Mouse (Mus musculus): Measurements from ENCODE around the gene Jtb. TPM values are rescaled to one million over a fixed set of nuclear protein-coding genes. Genes with fewer than 3 reads are reported as not detected.

Gene Jtb
- total and polyA plus RNA-seq, 3 experiments: 103 to 107 TPM; not detected in 1

DNA sequence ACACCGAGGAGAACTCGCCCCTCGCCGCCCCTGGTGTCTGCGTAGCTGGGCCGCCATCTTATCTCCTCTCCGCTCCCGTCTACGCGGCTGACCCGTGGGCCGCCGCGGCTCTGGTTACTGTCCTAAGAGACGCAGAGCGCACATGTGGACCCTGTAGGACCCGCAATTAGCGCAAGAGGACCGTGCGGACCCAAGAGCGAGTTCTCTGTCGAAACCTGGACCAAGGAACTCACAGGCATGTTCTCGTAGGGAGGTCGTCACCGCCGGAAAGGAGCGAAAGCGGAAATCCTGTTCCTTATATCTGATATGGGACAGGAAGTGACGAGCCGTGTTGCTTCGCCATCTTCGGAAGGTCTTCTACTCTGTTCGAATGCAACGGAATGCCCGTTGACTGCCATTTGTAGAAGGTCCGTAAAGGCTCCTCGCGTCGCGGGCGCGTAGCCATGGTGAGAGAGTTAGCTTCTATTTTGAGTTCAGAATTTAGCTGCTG is 18.0 kb upstream of the Jtb start, which contains the start of the genes Rps27 and Rab13:
Rps27 (minus strand) TSS at position 275 of the 490 bp plus-strand sequence.
Rab13 (plus strand) TSS at position 319 of the 490 bp plus-strand sequence.
- H3K4me1 ChIP-seq (ENCODE audit: control insufficient read depth in 1 of 2, insufficient read depth in 2 of 2, low read length in 2 of 2): peaks cover 7 to 16% of the 10 kb centered on the region in 2 experiments; a peak in 3 of 4 replicates
- H3K9me3 ChIP-seq (replicated peaks; ENCODE audit: insufficient read depth, low read length): no peaks in the 10 kb centered on the region
- peak within 1 kb of the TSS; percentile 97 for H3K27ac ChIP-seq (ENCODE audit: control insufficient read depth, low read depth, low read length)
- no peaks in the 10 kb centered on the region for H3K27me3 ChIP-seq (ENCODE audit: control insufficient read depth in 1 of 2, insufficient read depth in 2 of 2, low read length in 2 of 2)
- peak within 1 kb of the TSS; percentile 65 to 94 for H3K4me3 ChIP-seq (ENCODE audit: control insufficient read depth in 1 of 2, insufficient read depth in 1 of 2, low read depth in 2 of 2, low read length in 2 of 2)
- H3K9ac ChIP-seq (ENCODE audit: control insufficient read depth, low read depth, low read length, poor library complexity, severe bottlenecking): peak within 1 kb of the TSS; percentile 98
- peaks cover 20% of the 10 kb centered on the region for H3K79me2 ChIP-seq (ENCODE audit: control insufficient read depth, insufficient read depth, low read length, poor library complexity)
- DNase-seq (ENCODE audit: low read depth, low spot score): peak; percentile 99
- H3K36me3 ChIP-seq (ENCODE audit: control insufficient read depth in 1 of 2, insufficient read depth in 2 of 2, low read length in 2 of 2): peaks cover 18 to 29% of the 10 kb centered on the region in 2 experiments
- TF ChIP-seq E2F4 (IDR thresholded peaks at IDR 0.05; ENCODE audit: borderline replicate concordance, low read depth, low read length) (no peak), MXI1 (IDR thresholded peaks at IDR 0.05; ENCODE audit: low read depth, low read length) (peak; percentile 91), RAD21 (IDR thresholded peaks at IDR 0.05; ENCODE audit: low read depth, low read length) (no peak), RCOR1 (IDR thresholded peaks at IDR 0.05; ENCODE audit: low read depth, low read length) (peak; percentile 86), BHLHE40 (IDR thresholded peaks at IDR 0.05; ENCODE audit: borderline replicate concordance, low read depth, low read length) (no peak), NELFE (IDR thresholded peaks at IDR 0.05; ENCODE audit: low read depth, low read length) (peak; percentile 100), CHD2 (IDR thresholded peaks at IDR 0.05; ENCODE audit: low read length) (no peak), ELF1 (IDR thresholded peaks at IDR 0.05; ENCODE audit: low read depth, low read length) (peak; percentile 98), POLR2A (IDR thresholded peaks at IDR 0.05; ENCODE audit: control insufficient read depth in 1 of 2, insufficient read depth in 1 of 2, low read depth in 1 of 2, low read length in 2 of 2, poor library complexity in 1 of 2) (peak; percentile 99 to 100), ZC3H11A (IDR thresholded peaks at IDR 0.05; ENCODE audit: low read depth, low read length) (no peak), CHD1 (IDR thresholded peaks at IDR 0.05; ENCODE audit: low read depth, low read length) (no peak), CTCF (IDR thresholded peaks at IDR 0.05 in 2 of 3, conservative IDR thresholded peaks at IDR 0.05 in 1 of 3; ENCODE audit: control insufficient read depth in 1 of 3, insufficient read depth in 1 of 3, low read depth in 2 of 3, low read length in 3 of 3, poor library complexity in 1 of 3, severe bottlenecking in 1 of 3) (no peak), HCFC1 (IDR thresholded peaks at IDR 0.05; ENCODE audit: low read depth, low read length) (peak; percentile 98), EP300 (IDR thresholded peaks at IDR 0.05; ENCODE audit: low read depth in 1 of 2, low read length in 2 of 2) (peak in 1 of 2 experiments; percentile 52; a peak in 1 of 4 replicates), MYB (IDR thresholded peaks at IDR 0.05; ENCODE audit: low read depth, low read length) (peak; percentile 81; the same call in 1 of the 2 replicates), SIN3A (IDR thresholded peaks at IDR 0.05; ENCODE audit: low read length) (peak; percentile 99), MAX (IDR thresholded peaks at IDR 0.05; ENCODE audit: low read length) (peak; percentile 17; the same call in 1 of the 2 replicates), GATA1 (IDR thresholded peaks at IDR 0.05; ENCODE audit: low read depth, low read length) (peak; percentile 83), GABPA (IDR thresholded peaks at IDR 0.05; ENCODE audit: low read depth, low read length) (no peak), KAT2A (conservative IDR thresholded peaks at IDR 0.05; ENCODE audit: low read depth, low read length) (peak; percentile 91), MAFK (IDR thresholded peaks at IDR 0.05; ENCODE audit: borderline replicate concordance, low read depth, low read length) (no peak), MEF2A (IDR thresholded peaks at IDR 0.05; ENCODE audit: extremely low read depth, insufficient replicate concordance, low read depth, low read length, poor library complexity, severe bottlenecking) (no peak), ETS1 (IDR thresholded peaks at IDR 0.05; ENCODE audit: low read depth, low read length) (peak; percentile 56; the same call in 1 of the 2 replicates), TBP (IDR thresholded peaks at IDR 0.05; ENCODE audit: low read depth, low read length) (peak; percentile 99), ZNF384 (IDR thresholded peaks at IDR 0.05; ENCODE audit: low read depth, low read length) (no peak), TAL1 (IDR thresholded peaks at IDR 0.05; ENCODE audit: low read length) (no peak), JUND (IDR thresholded peaks at IDR 0.05; ENCODE audit: low read depth, low read length) (no peak), ZKSCAN1 (IDR thresholded peaks at IDR 0.05; ENCODE audit: low read depth, low read length) (no peak), POLR2AphosphoS2 (IDR thresholded peaks at IDR 0.05; ENCODE audit: low read length) (peak; percentile 100), MYC (IDR thresholded peaks at IDR 0.05; ENCODE audit: low read depth, low read length) (peak; percentile 93), ZMIZ1 (IDR thresholded peaks at IDR 0.05; ENCODE audit: low read depth, low read length) (peak; percentile 97), UBTF (IDR thresholded peaks at IDR 0.05; ENCODE audit: borderline replicate concordance, insufficient read depth, low read depth, low read length) (no peak), USF1 (IDR thresholded peaks at IDR 0.05; ENCODE audit: low read depth, low read length) (no peak), SMC3 (IDR thresholded peaks at IDR 0.05; ENCODE audit: low read depth, low read length) (no peak), MAZ (IDR thresholded peaks at IDR 0.05; ENCODE audit: low read depth, low read length) (no peak), USF2 (IDR thresholded peaks at IDR 0.05; ENCODE audit: borderline replicate concordance in 1 of 2, insufficient read depth in 1 of 2, low read depth in 1 of 2, low read length in 2 of 2) (no peak), NRF1 (IDR thresholded peaks at IDR 0.05; ENCODE audit: insufficient read depth, low read depth, low read length, poor library complexity, severe bottlenecking) (peak; percentile 58)
